Mouse (Mus musculus): ENCODE results near the gene Glis1.

GRCm38 (mm10) chr4:107597898-107598580 lies 163.6 kb downstream of the Glis1 start:
- no peak for TF ChIP-seq CTCF (IDR thresholded peaks at IDR 0.05; ENCODE audit: low read depth)
- TF ChIP-seq EP300 (IDR thresholded peaks at IDR 0.05; ENCODE audit: low read depth), result no peak
